Mouse (Mus musculus) ES-E14 (cell line): ENCODE measurements at regions not wholly inside any gene's neighbourhood (a gene's known extent, or its start where the extent isn't known, plus 50 kb on each side); places are given as distances from the start of the nearest gene placed in this dataset.

Experiments used
- DNase-seq: peaks from one replicate; pipeline ENCODE4 v3.0.0-alpha.2; 2013; ENCODE audit warnings: low read depth, low spot score
- H3K27ac ChIP-seq: 2 replicates; pipeline ENCODE4 v1.5.1; 2012; ENCODE audit warnings: low read depth, mild to moderate bottlenecking, low read length, moderate library complexity, mixed read lengths; ENCODE audit not compliant: poor library complexity, insufficient read depth, severe bottlenecking
- H3K36me3 ChIP-seq: 2 replicates; pipeline ENCODE4 v1.6.1; 2012; ENCODE audit warnings: mild to moderate bottlenecking, low read length, moderate library complexity, mixed read lengths; ENCODE audit not compliant: control insufficient read depth, poor library complexity, insufficient read depth, severe bottlenecking
- H3K4me1 ChIP-seq, 2 experiments: fragments of 150-350 bp in 1 of 2; sonication (generic) in 1 of 2; 2 replicates each; pipeline ENCODE4 v1.6.1; 2012; ENCODE audit warnings: low read length in 2 of 2, mild to moderate bottlenecking in 1 of 2, mixed read lengths in 1 of 2; ENCODE audit not compliant: control insufficient read depth in 2 of 2, insufficient read depth in 2 of 2, poor library complexity in 1 of 2
- H3K4me3 ChIP-seq, 2 experiments: fragments of 150-350 bp in 1 of 2; sonication (generic) in 1 of 2; 2 replicates each; pipeline ENCODE4 v1.5.1; 2012; ENCODE audit warnings: low read length in 2 of 2, low read depth in 1 of 2, mild to moderate bottlenecking in 1 of 2, mixed read lengths in 1 of 2; ENCODE audit not compliant: insufficient read depth in 1 of 2, poor library complexity in 1 of 2, severe bottlenecking in 1 of 2
- H3K9ac ChIP-seq: 2 replicates; pipeline ENCODE4 v1.6.1; 2012; ENCODE audit warnings: low read depth, mild to moderate bottlenecking, low read length, mixed read lengths; ENCODE audit not compliant: poor library complexity, insufficient read depth, severe bottlenecking
- H3K9me3 ChIP-seq: fragments of 150-350 bp; sonication (generic); 2 replicates; pipeline ENCODE4 v1.6.1; 2012; ENCODE audit warnings: low read depth, mild to moderate bottlenecking, low read length; ENCODE audit not compliant: control insufficient read depth, insufficient read depth
- CHD2 ChIP-seq: IDR thresholded peaks from 2 replicates; pipeline ENCODE4 v1.6.1; 2014; ENCODE audit warnings: mild to moderate bottlenecking, low read depth, low read length, inconsistent platforms
- HCFC1 ChIP-seq: IDR thresholded peaks from 2 replicates; pipeline ENCODE4 v1.6.1; 2012; ENCODE audit warnings: low read length, inconsistent platforms, borderline replicate concordance; ENCODE audit not compliant: insufficient read depth
- MAFK ChIP-seq: IDR thresholded peaks from 2 replicates; pipeline ENCODE4 v1.6.1; 2014; ENCODE audit warnings: mild to moderate bottlenecking, low read depth, low read length, inconsistent platforms; ENCODE audit not compliant: insufficient read depth
- ZC3H11A ChIP-seq: IDR thresholded peaks from 2 replicates; pipeline ENCODE4 v1.6.1; 2012; ENCODE audit warnings: low read depth, mild to moderate bottlenecking, inconsistent platforms, low read length, borderline replicate concordance
- ZNF384 ChIP-seq: IDR thresholded peaks from 2 replicates; pipeline ENCODE4 v1.6.1; 2012; ENCODE audit warnings: low read depth, low read length, inconsistent platforms
- in situ Hi-C, 2 experiments: fragments of 600-800 bp; cut with MboI; formaldehyde crosslinking; loops; one replicate each; pipeline ENCODE4 v1.15.1; 2025; ENCODE audit warnings: low sequenced_read_pairs in 2 of 2, inconsistent platforms in 1 of 2; ENCODE audit not compliant: unreplicated experiment in 2 of 2

- no peak overlapping the region for H3K9ac ChIP-seq
- H3K36me3 ChIP-seq, result peaks cover 2% of the 10 kb centered on the region; the same call in 1 of the 2 replicates
- H3K4me3 ChIP-seq, result no peak overlapping the region
- no peak overlapping the region for H3K27ac ChIP-seq
- DNase-seq, result no peak
- peaks cover 0 to 4% of the 10 kb centered on the region in 2 experiments; a peak in 1 of 4 replicates for H3K4me1 ChIP-seq
- TF ChIP-seq HCFC1 (no peak), CHD2 (no peak), ZC3H11A (no peak), ZNF384 (no peak), MAFK (no peak)
- in situ Hi-C loops, result no loop called here
- no peaks in the 10 kb centered on the region for H3K9me3 ChIP-seq
These were observed 185.8 kb upstream of the Mkln1 start for GRCm38 (mm10) chr6:31212694-31213093.

GRCm38 (mm10) chr6:31213161-31213560, 185.4 kb upstream of the Mkln1 start:
- in situ Hi-C loops, result no loop called here

GRCm38 (mm10) chr6:31215661-31216060, 182.9 kb upstream of the Mkln1 start:
- TF ChIP-seq MAFK, result no peak
- TF ChIP-seq HCFC1, result no peak
- no peak for TF ChIP-seq CHD2
- TF ChIP-seq ZNF384, result no peak
- TF ChIP-seq ZC3H11A, result no peak
- peaks cover 4 to 6% of the 10 kb centered on the region in 2 experiments; a peak in 1 of 4 replicates for H3K4me1 ChIP-seq
- peak overlapping the region; percentile 61 to 72 for H3K4me3 ChIP-seq
- no peaks in the 10 kb centered on the region for H3K36me3 ChIP-seq
- DNase-seq, result no peak
- in situ Hi-C loops, result no loop called here
- no peak overlapping the region for H3K27ac ChIP-seq
- H3K9ac ChIP-seq, result peak overlapping the region; percentile 56; the same call in 1 of the 2 replicates
- H3K9me3 ChIP-seq, result no peaks in the 10 kb centered on the region

More at GRCm38 (mm10) chr6:31213161-31213560, 185.4 kb upstream of the Mkln1 start:
- Histone ChIP-seq H3K36me3 (peaks cover 2% of the 10 kb centered on the region; the same call in 1 of the 2 replicates), H3K27ac (no peak overlapping the region), H3K4me3 (no peak overlapping the region), H3K9ac (no peak overlapping the region), H3K4me1 (peaks cover 0 to 4% of the 10 kb centered on the region in 2 experiments; a peak in 1 of 4 replicates), H3K9me3 (no peaks in the 10 kb centered on the region)
- DNase-seq, result no peak
- TF ChIP-seq MAFK (no peak), HCFC1 (no peak), ZC3H11A (no peak), CHD2 (no peak), ZNF384 (no peak)

GRCm38 (mm10) chr6:31216206-31217059, 182.1 kb upstream of the Mkln1 start:
- peaks cover 4 to 9% of the 10 kb centered on the region in 2 experiments; a peak in 1 of 4 replicates for H3K4me1 ChIP-seq
- H3K9me3 ChIP-seq, result no peaks in the 10 kb centered on the region
- peak; percentile 49 for DNase-seq
- H3K9ac ChIP-seq, result peak overlapping the region; percentile 56
- in situ Hi-C loops, result no loop called here
- H3K27ac ChIP-seq, result no peak overlapping the region
- TF ChIP-seq ZC3H11A, result no peak
- no peak for TF ChIP-seq HCFC1
- no peak for TF ChIP-seq MAFK
- no peak for TF ChIP-seq ZNF384
- TF ChIP-seq CHD2, result no peak
- peak overlapping the region; percentile 61 to 72 for H3K4me3 ChIP-seq
- H3K36me3 ChIP-seq, result no peaks in the 10 kb centered on the region
